Mouse (Mus musculus): ENCODE measurements at regions not wholly inside any gene's neighbourhood (a gene's known extent, or its start where the extent isn't known, plus 50 kb on each side); places are given as distances from the start of the nearest gene placed in this dataset.

- no peak for TF ChIP-seq CTCF (IDR thresholded peaks at IDR 0.05; ENCODE audit: insufficient read depth, low read depth, low read length)
- TF ChIP-seq POLR2A (IDR thresholded peaks at IDR 0.05; ENCODE audit: insufficient read depth, low read depth, low read length), result no peak
These were observed 218.2 kb downstream of the Qdpr start for GRCm38 (mm10) chr5:45231856-45232255.

Data from olfactory bulb, adult 2 months (tissue).